Mouse (Mus musculus) testis, postnatal 14 days (tissue): ENCODE results near the gene Thap3.
A peak's percentile ranks its signal among the peaks of the same experiment; 100 is the strongest.
"Not testable (repeated sequence)": the region's sequence is repeated elsewhere in the genome, so short reads cannot be mapped to it uniquely, and the experiment has no call there.

Source experiments
- DNase-seq: peaks from one replicate; pipeline ENCODE4 v3.0.0; 2021; ENCODE audit warnings: low spot score

The Thap3 gene

DNA sequence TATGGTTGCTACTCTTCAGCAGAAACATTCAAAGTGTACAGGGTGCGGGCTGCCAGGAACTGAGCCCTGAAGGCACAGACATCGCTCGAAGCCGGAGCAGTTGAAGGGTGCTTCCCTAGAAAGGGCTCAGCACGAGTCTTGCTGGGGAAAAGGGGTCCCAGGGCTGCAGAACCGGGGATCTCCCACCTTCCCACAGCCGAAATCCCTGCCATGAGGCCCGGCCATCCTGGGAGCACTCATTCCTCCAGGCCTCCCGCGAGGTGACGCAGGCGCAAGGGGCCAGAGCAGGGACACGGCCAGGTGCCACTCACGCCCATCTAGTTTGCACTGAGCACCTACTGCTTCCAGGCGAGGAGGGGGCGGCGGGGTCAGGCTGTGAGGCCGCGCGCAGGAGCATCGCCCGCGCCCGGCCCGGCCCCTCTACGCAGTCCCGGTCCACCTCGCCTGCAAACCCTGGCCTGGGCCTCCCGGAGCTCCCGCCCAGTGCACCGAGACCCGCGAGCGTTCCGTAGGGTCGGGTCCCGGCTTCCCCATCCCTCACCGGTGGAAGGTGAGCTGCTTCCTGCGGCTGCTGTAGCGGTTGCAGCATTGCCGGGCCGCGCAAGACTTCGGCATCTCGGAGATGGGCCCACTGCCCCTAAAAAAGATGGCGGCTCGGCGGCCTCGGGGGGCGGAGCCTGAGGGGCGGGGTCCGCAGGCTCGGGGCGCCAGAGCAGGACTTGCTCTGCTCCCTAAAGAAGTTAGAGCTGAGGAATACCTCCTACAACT, at the start of gene Thap3:
Thap3 (minus strand) TSS at position 656 of the 768 bp plus-strand sequence.
- peak; percentile 86 for DNase-seq

GRCm38 (mm10) chr4:152038225-152038984, 49.6 kb upstream of the Thap3 start, which contains the start of gene Tas1r1:
TSS of gene Tas1r1 (minus strand) at chr4:152038568.
- no peak for DNase-seq

- DNase-seq = not testable (repeated sequence)
These were observed 47.7 kb upstream of the Thap3 start for GRCm38 (mm10) chr4:152036464-152036863.

DNA sequence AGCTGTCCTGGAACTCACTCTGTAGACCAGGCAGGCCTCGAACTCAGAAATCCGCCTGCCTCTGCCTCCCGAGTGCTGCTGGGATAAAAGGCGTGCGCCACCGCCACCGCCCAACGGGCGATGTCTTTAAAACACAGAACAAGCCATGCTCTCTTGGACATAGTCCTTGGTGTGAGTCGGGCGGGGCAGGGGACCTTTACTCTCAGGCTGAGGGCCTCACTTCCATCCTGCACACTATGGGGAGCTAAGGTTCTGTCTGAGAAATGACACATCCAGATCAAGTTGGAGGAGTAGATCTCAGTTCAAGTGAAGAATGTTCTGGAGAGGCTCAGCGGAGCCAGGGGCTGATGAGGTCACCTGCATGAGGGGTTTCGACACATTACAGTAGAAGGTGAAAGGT, 44.1 kb upstream of the Thap3 start:
- no peak for DNase-seq

DNA sequence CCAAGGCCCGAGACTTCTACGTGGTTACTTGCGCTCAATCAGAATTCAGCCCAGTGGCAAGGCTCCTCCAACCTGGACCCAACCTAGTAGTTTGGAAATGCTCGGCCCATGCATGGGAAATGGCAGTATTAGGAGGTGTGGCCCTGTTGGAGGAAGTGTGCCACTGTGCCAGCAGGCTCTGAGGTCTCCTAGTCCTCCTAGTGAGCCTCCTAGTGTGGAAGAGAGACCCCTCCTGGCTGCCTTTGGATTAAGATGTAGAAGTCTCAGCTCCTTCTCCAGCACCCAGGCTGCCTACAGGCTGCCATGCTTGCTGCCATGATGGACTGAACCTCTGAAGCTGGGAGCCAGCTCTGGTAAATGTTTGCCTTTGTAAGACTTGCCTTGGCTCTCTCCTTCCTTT, 41.2 kb upstream of the Thap3 start:
- no peak for DNase-seq

- no peak for DNase-seq
These were observed 40.3 kb upstream of the Thap3 start for GRCm38 (mm10) chr4:152029087-152029486.

GRCm38 (mm10) chr4:152028456-152028855, 39.7 kb upstream of the Thap3 start:
- no peak for DNase-seq

DNA sequence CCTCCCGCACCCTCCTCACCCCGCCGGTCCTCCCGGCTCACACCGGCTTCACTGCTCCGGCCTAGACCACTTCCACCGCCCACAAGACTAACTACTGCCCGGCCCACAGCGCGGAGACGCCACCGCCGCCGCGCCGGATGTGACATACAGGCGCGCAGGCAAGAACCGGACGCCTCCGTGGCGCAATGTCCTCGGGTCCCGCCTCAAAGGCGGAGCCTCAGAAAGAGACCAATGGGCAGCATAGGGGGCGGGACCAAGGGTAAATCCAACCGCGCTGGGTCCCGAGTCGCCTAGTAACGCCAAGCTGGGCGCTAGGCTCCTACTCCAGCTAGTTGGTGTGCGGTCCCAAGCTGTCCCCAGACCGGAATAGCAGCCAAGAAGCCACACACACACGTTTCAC, 38.7 kb upstream of the Thap3 start, which contains the start of gene Zbtb48:
Zbtb48 (minus strand) TSS at position 148 of the 400 bp plus-strand sequence.
- peak; percentile 96 for DNase-seq

DNA sequence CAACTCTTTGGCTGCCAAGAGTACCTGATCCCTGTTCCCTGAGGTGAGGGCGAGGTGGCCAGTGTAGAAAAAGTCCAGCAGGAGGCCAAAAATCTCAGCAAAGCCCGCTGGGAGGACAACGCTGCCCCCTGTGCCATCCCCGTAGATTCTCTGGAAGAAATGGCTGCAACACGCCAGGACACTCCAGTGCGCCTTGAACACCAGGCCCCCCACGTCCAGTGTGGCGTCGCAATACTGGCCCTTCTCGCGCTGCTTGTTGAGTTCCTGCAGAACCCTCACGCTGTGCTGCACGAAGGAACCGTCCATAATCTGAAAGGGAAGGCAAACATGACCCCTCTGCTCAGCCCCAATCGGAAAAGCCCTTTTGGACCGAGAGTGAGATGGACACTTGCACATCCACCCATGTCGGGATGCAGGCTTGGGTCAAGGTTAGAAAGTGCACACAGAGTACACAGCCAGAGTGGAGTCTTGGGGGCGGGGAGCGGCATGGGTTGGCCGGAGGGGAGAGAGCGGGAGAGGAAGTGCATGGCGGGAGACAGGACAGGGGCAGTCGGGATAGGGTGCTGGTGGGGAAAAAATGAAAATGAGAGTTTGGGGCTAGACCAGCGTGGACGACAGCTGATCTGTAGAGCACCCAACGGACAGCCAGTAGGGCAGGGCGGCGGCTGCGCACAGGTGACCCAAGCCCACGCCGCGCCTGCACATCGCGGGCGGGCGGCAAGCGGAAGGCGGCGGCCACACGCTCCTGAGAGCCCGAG, 38.1 kb upstream of the Thap3 start:
- no peak for DNase-seq

- DNase-seq = no peak
These were observed 35.7 kb upstream of the Thap3 start for GRCm38 (mm10) chr4:152024525-152024924.

DNA sequence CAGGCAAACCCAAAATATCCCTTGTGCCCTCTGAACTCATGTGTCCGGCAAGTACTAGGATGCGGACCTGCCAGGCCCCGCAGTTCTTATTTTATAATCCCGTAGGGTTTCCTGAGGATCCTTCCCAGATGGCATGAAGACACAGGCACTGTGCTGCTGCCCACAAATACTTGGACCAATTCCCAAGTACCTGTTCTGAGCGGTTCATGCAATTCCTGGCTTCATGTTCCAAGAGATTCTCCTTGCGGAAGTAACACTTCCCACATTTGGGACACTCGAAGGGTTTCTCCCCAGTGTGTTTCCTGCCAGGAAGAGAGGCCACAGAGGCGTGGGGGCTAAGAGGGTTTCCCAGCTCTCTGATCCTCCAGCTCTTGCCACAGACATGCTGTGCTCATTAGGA, 33.7 kb upstream of the Thap3 start:
- DNase-seq = no peak

- DNase-seq = no peak
These were observed 32.8 kb upstream of the Thap3 start for GRCm38 (mm10) chr4:152021568-152022097.

DNA sequence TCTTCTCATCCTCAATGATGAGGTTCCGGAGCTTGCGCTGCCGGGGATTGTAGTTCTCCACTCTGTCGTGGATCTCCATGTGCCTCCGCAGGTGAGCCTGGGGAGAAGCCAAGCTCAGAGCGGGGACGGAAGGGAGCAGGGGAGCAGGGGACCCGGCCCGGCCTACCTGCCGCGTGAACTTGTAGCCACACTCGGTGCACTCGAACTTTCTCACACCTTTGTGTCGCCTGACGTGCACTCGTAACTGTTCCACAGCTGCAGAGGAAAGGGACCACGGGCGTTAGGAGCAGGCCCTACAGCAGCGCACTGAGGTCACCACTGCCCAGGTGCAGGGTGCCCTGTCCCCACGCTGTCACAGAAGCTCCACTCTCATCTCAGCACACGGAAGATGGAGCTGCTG, 31.2 kb upstream of the Thap3 start:
- no peak for DNase-seq

DNA sequence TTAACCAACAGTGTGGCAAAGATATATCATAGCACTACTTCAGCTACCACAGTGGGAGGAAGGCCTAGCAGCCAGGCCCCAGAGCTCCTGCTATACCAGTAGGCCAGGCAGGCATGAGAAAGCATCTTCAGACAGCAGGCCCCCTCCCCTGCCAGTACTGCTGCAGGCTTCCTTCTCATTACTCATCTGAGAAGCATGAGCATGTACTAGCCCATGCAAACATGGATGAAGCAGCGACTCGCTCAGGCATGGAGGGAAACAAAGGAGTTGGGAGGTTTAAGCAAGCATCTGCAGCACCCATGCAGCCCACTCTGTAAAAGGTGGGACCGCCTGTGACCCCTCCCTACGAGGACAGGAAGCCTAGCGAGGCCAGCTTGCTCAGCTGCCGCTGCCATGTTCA, 30.3 kb upstream of the Thap3 start:
- DNase-seq = no peak

DNA sequence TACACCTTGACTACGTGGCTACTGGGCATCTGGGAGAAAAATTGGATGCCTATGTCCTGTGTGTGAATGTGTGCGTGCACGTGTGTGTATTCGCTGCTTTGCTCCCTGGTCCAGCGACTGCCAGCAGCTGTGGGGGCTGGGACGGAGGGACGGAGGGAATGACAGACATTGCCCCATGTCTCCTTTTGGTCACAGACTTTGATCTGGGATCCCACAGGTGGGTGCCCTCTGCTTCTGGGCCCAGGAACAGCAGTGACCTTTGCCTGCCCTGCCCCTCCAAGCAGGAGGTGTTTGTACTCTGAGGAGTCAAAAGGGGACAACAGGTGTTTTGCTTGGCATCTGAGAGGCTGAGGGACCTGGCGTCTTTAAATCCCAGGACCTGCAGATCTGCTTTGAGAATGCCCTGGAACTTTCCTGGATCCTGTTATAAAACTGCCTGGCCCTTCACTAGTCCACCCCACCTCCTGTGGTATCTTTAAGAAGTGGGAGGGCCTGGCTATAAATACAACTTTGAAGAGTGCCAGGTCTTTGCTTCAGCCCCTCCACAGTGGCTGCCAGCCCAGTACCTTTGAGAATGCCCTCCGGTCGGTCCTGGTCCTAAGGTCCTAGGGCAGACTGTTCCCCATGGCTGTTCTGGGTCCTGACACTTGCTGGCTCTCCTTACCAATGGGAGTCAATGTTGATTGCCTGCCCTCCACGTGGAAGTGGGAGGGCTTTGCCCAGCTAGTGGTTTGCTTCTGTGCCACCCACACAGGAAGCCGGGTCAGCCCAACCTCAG, 24.4 kb upstream of the Thap3 start:
- no peak for DNase-seq

GRCm38 (mm10) chr4:152012109-152012508, 23.3 kb upstream of the Thap3 start:
- no peak for DNase-seq

DNA sequence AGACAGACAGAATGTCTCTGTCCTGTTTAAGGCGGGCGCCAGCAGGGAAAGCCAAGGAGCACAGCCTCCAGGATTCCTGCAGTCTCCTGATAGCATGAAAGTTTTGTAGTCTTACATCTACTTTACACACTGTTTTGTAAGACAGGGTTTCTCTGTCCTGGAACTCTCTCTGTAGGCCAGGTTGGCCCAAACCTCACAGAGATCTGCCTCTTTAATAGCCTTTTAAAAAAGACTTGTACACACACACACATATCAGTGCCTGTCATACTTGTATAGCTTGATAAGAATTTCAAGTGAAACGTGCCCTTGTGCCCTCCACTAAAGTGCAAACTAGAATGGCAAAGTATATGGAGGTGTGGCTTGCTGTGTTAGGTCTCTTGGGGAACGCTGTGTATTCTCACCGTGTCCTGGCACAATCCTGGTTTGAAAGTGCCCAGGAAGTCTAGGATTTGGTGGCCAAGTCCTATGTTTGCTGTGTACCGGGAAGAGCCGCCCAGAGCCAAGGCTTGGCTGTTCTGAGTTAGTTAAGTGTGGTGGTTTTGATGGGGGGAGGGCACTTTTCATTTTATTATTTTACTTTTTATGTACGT, 22.5 kb upstream of the Thap3 start:
- no peak for DNase-seq

GRCm38 (mm10) chr4:152010707-152011134, 21.9 kb upstream of the Thap3 start:
- no peak for DNase-seq

- DNase-seq = no peak
These were observed 21.4 kb upstream of the Thap3 start for GRCm38 (mm10) chr4:152010091-152010706.
